Mouse (Mus musculus) liver (tissue): ENCODE results near the gene Psenen.

Experiments used
- DNase-seq: peaks from one replicate; pipeline ENCODE4 v3.0.0-alpha.2; 2020; ENCODE audit warnings: mixed read lengths

Gene Psenen

GRCm38 (mm10) chr7:30563117-30563905, at the start of gene Psenen, which contains the start of the genes U2af1l4 and Gm49396:
Gene Psenen (minus strand): TSS chr7:30563627.
Gene U2af1l4 (plus strand): TSS chr7:30563301.
Gene Gm49396 (plus strand): TSS chr7:30563344.
- peak; percentile 97 for DNase-seq

DNA sequence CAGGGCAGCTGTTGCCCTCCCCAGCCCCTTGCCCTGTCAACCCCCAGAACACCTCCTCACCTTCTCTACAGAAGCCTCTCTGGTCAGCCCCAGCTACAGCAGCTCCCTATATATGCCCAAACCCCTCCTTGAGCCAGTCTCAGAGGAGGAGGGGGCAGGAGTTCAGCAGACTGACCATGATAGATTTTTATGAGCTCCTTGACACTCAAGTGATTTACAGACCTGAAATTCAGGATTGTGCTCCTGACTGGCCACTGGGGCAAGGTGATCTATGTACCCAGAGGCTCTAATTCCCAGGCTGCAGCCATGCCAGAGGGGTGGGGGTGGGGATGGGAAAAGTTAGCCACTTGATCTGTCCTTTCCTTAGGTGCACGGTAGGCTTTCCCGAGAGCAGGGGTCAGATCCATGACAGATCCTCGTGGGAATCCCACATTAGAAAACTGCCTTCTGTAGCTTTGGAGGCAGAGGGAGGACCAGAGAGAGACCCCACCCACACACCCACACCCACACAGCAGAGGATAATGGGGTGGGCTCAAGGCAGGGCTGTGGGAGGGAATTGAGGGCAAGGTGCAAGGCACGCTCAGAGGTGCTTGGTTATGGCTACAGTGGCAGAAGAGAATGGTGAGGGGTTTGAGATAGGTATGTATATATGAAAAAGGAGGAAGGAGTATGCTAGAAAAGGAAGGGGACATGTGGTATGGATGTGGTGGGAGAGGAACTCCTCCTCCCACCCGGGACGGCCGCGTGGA, 49.4 kb upstream of the Psenen start, which contains the start of gene Upk1a:
Upk1a (minus strand) TSS at position 194 of the 749 bp plus-strand sequence.
- DNase-seq = no peak

- DNase-seq = no peak
These were observed 46.6 kb upstream of the Psenen start for GRCm38 (mm10) chr7:30610043-30610442.

DNA sequence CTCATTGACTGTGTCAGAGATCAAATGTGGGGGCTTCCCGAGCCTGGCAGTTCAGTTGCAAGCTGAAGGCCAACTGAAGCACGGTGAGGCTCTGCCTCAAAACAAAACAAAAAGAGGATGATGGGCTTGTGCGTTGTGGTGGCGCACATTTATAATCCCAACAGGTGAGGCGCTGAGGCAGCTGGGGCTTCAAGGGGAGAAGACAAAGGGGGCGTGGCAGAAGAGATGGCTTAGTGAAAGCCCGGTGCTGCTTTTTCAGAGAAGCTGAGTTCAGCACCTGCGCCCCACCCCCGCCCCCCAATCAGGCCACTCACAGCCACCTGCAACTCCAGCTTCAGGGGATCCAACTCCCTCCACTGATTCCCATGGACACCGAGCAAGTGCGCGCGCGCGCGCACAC, 45.0 kb upstream of the Psenen start:
- DNase-seq = no peak

- DNase-seq = peak; percentile 72
These were observed 44.4 kb upstream of the Psenen start for GRCm38 (mm10) chr7:30607706-30608309.

GRCm38 (mm10) chr7:30604944-30605343, 41.5 kb upstream of the Psenen start:
- no peak for DNase-seq

- DNase-seq = no peak
These were observed 41.0 kb upstream of the Psenen start for GRCm38 (mm10) chr7:30604424-30604823.

DNA sequence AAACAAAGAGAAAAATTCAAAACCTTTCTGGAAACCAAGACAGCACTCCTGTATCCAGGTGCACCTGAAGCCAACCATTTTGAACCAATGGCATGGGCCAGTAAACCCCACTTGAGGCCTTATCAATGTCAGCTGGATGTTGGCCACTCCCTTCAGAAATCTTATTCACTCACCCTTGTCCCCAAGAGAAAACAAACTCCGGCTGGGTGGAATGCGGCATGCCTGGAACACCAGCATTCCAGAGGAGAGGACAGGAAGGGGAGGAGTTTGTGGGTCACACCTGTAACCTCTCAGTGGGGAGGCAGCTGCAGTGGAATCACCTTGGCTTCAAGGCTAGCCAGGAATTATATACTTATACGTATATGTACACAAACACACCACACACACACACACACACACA, 39.2 kb upstream of the Psenen start:
- no peak for DNase-seq

DNA sequence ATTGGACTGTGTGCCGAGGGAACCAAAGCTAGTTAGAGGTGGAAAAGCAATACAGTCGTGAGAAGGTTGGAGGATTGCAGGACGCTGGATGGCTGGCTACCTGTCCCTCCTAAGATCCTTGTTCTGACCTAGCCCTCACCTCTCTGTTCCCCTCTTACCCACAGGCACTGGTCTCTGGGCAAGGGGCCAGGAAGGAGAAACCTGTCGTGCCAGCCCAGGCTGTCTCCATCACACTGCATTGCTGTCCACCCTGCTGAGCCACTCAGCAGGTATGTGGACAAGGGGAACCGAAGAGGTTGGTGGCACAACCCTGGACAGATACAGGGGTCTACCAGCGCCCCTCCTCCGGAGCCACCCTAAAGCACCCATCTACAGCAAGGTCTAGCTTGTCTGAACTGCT, 37.2 kb upstream of the Psenen start:
- no peak for DNase-seq

GRCm38 (mm10) chr7:30599933-30600353, 36.5 kb upstream of the Psenen start:
- peak; percentile 90 for DNase-seq

DNA sequence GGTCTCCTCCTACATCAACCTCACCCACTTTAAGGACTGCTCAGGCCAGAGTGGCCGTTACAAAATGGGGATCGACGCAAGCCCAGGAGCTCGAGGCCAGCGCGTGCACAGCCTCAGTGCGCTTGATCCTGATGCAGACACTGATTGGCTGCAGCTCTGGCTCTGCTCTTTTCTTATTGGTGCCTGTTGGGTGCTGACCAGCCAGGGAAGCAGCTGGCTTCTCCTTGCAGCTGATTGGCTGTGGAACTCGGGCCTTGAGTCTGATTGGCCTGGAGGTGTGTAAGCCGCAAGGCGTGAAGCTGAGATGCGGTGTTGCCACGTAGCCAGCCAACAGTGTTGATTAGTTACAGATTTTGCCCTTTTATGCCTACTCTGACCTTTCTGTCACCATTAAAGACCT, 35.4 kb upstream of the Psenen start, which contains the start of gene Zbtb32:
Zbtb32 (minus strand) TSS at position 124 of the 400 bp plus-strand sequence.
- DNase-seq = no peak

GRCm38 (mm10) chr7:30596811-30597210, 33.4 kb upstream of the Psenen start:
- DNase-seq = no peak

GRCm38 (mm10) chr7:30596093-30596492, 32.7 kb upstream of the Psenen start:
- no peak for DNase-seq

- DNase-seq = no peak
These were observed 31.1 kb upstream of the Psenen start for GRCm38 (mm10) chr7:30594510-30595024.

- no peak for DNase-seq
These were observed 30.4 kb upstream of the Psenen start for GRCm38 (mm10) chr7:30593579-30594509.

DNA sequence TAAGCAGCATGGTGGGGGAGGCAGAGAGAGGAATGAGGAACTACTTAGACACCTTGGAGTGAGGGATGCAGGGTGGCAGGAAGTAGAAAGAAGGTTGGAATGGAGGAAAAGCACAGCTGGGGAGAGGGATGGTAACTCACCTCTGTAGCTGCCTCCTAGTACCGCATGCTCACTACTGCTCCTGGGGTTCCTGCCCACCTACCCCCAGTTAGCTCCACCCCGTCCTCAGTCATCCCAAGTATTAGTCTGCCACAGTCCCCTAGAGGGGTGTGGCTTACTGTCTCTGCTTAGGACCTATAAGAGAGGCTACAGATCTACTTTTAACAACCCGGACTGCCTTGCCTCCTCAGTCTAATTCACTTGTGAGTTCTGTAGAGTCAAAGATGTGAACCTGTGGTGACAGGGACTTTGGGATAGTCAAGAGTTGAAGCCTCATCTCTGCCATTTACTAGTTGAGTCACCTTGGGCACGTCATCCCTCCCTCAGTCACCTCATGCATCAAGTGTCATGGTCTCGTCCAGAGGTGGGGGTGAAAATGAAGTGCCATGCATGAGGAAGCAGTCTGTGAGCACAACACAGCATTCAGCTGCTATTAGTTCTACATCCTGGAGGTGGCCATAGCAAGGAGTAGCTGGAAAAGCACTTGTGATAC, 29.5 kb upstream of the Psenen start:
- DNase-seq = no peak

DNA sequence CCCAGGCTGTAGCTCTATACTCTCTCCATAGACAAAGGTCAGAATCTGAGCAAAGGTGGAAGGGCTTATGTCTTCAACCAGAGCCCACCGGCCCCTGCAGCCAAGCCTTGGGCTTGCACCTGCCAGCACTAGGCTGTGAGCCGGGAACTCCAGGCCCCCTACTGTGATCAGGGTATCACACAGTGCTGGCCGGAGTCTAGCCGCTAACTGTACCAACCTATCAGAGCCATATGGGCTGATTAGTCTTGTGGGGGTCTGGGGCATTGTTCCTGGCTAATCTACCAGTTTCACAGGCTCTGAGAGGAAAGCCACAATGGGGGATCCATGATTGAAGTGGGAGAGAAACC, 28.2 kb upstream of the Psenen start:
- no peak for DNase-seq

- no peak for DNase-seq
These were observed 27.6 kb upstream of the Psenen start for GRCm38 (mm10) chr7:30590927-30591604.

DNA sequence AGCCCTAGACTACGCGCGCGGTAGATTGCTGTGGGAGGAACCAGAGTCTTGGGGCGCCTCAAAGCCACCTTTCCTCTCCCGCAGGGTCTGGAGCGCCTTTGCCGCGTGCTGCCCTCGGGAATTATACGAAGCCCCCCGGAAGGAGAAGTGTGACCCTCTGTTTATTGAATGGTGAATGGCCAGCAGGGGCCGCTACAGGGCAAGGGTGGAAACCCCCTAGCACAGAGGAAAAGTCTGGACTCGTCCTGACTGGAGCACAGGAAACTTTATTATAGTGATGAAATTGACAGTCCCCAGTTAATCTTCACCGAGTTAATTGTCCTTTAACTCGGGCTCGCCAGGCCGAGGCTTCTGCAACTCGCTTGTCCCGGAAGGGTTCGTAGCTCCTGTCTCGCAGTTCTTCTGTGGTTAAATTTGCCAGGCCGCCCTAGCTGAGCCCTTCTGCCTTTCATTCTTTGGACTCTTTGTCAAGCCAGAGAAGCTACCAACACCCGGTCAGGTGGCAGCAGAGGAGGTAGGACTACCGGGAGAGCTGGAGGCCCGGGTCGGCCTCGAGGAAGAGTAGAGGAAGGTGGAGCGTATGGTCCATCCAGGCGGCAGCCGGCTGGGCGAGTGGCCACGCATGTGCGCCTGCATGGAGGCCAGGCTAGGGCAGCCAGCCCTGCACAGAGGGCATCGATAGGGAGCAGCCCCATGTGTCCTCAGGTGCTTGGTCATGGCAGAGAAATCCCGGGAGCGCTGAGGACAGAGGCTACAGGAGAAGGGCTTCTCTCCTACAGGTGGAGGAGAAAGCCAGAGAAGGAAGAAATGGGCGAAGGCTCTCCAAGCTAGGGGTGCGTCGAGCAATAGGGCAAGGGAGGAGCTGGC, 26.2 kb upstream of the Psenen start:
- peak; percentile 86 for DNase-seq
